Mouse (Mus musculus) cerebellum, postnatal 10 days (tissue): Measurements from ENCODE around the gene Cbwd1.

Experiments
- DNase-seq, 2 experiments: peaks; one replicate each; pipeline ENCODE4 v3.0.0; 2021; ENCODE audit warnings: mixed read lengths in 2 of 2

Cbwd1 gene

DNA sequence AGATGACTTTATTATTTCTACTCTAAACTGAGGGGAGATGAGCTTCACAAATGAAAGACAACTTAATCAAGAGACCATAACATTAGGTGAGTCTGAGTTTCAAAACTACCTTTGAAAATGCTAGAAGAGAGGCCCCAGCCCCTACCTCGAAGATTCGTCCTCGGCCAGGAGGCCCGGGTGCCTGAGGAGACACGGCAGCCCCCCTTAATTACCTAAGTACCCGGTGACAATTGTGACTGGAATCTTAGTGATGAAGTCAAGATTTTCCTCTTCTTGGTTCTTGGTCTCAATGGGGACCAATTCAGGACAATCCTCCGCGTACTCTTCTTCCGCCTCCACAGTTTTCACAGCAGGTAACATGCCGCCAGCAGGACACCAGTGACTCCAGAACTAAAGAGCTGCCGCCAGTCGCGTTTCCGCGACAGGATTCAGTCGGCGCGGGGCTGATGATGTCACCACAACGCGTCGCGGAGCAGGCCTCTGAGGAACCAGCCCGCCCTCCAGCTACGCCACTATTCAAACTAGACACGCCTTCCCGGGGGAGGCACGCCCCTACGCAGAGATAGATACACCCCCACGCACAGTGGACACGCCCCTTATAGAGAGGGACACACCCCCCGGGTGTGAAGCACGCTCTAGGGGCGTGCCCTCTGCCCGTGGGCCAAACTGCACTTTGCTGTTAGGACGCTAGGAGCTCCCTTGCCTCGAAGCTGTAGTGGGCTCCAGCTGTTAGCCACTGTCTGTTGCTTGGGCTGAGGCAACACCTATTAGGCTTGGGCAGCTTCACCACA is at the start of gene Cbwd1:
Gene Cbwd1, minus strand, starts transcription at position 439 of the 791 bp plus-strand sequence.
- DNase-seq = peak; percentile 99

DNA sequence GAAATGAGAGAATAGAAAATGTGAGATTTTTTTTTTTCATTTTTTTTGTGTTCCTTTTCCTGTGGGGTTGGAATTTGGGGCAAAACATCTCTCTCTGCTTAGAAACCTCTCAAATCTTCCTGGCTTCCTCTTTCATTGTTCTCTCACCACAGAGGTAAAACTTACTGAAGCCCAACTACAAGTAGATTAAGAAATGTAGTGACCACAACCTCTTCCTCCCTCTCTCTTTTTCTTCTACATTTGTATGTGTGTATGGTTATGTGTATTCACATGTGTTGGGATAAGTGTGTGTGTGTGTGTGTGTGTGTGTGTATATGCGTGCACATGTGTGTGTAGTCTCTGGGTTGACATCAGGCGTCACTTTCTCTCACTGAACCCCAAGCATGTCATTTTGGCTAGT is 47.1 kb upstream of the Cbwd1 start:
- DNase-seq = no peak

DNA sequence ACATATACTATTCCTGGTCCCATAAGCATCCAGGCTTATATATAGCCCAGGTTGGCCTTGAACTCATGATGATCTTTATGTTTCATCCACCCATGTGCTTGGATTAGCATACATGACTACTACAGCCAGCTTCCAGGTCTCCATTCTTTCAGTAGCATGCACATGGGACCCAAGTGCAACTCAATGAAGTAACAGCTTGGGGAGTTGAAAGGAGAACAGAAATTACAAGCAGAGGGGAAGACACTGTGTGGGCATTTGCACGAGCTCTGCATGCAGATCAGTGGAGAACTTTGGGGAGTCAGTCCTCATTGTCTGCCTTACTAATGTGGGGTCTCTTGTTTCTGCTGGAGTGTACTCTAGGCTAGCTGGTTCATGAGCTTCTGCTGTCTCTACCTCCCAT is 45.3 kb upstream of the Cbwd1 start:
- no peak for DNase-seq

DNA sequence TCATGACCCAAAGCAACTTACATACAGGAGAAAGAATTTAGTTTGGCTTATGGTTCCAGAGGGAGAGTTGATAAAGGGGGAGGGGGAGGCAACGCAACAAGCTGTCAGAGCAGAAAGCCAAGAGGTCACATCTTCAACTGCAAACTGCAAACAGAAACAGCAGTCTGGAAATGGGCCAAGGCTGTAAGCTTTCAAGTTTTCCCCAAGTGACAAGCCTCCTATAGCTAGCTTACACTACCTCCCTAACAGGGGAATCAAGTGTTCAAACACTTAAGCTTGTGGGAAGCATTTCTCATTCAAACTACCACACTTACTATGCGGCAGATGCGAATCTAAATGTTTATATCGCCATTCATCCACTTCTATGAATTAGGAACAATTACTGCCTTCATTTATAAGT is 42.4 kb upstream of the Cbwd1 start:
- DNase-seq = no peak

DNA sequence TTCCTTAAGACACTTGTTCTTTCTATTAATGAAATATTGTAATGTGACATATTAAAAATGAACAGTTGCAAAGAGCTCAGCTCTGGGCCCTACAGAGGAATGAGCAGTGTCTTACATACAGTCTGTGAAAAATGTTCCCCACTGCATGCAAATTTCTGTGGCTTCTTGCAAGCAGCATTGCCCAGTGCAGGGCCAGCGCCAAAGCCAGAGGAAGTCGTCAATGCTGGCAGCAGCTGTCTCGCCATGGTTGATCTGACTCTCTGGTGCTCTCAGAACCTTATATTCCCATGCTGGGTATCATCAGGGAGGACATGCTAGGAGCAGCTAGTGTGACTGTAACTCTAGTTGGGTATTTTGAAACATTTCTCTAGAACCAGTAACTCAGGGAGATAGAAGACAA is 41.4 kb upstream of the Cbwd1 start:
- DNase-seq = peak in 1 of 2 experiments; percentile 10

DNA sequence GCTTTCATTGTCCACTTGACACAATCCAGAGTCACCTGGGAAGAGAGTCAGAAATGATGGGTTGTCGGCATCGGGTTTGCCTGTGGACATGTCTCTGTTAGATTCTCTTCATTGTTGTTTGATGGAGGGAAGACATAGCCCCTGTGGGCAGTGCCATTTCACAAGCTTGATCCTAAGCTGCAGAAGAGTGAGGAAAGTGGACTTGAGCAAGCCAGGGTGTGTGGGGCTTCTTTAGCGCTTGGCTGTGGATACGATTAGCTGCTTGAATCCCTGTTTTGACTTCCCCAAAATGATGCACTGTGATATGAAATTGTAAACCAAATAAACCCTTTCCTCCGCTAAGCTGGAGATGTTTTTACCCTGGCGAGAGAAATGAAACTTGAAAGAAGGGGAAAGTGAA is 40.6 kb upstream of the Cbwd1 start:
- DNase-seq = no peak

DNA sequence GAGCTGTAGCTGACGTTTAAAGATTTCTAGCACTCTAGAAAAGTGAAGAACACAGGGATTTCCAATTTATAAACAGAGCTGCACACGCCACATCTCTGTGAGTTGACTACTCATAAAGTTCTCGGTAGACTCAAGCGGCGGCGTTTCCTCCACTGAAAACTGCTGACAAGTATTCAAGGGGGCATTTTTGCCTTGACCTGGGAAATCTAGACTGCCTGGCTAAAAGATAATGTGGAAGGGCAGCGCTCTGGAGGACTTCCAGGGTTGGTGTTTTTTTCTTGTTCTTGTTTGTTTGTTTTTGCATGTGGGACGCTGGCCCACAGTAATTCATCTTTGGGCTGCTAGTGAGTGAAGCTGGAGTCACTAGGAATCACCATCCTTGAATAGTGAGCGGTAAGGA is 38.7 kb upstream of the Cbwd1 start:
- no peak for DNase-seq

DNA sequence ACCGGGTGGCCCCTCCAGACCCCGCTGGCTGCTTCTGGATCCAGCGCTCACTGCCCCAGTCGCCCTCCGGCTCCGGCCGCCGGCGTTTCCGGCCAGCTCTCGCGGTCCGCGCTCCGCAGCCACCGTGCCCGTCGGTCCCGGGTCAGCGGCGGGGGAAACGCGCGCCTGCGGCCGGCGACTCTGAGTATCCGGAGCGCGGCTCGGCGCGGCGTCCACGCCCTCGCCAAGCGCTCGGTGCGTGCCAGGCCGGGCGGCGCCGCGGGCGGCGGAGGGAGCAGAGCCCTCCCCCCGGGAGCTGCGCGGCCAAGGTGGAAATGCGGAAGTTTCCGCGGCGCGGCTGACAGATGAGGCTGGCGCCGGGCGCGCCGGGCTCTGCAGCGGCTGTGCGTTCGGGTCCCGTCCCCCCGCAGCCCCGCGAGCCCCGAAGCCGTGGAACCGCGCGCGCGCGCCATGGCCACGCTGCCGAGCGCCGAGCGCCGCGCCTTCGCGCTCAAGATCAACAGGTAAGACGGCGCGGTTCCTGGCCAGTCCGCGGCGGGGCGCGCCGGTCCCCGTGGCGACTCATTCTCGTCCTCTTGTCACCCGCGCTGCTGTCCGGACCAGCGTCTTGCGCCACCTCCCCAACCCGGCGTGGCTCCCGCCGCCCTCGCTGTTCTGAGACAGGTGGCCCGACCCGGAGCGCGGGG is 37.9 kb upstream of the Cbwd1 start, which contains the start of gene Dock8:
Gene Dock8, plus strand, starts transcription at position 334 of the 686 bp plus-strand sequence.
- peak; percentile 50 to 59 for DNase-seq

DNA sequence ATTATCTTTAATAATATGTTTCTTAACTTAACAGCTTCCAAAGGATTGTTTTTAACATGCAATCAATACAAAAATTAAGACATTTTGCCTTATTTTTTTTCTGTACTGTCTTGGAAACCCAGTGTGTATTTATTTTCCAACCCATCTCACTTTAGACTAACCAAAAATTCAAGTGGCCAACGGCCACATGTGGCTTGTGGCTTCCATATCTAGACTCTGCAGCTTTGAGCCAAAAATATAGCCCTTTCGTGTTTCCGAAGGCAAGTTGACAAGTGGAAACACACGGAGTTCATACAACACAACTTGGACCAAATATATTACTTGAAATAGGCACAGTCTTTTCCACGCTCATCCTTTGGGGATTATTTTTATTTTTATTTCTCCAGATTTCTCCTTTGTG is 37.2 kb upstream of the Cbwd1 start:
- no peak for DNase-seq

DNA sequence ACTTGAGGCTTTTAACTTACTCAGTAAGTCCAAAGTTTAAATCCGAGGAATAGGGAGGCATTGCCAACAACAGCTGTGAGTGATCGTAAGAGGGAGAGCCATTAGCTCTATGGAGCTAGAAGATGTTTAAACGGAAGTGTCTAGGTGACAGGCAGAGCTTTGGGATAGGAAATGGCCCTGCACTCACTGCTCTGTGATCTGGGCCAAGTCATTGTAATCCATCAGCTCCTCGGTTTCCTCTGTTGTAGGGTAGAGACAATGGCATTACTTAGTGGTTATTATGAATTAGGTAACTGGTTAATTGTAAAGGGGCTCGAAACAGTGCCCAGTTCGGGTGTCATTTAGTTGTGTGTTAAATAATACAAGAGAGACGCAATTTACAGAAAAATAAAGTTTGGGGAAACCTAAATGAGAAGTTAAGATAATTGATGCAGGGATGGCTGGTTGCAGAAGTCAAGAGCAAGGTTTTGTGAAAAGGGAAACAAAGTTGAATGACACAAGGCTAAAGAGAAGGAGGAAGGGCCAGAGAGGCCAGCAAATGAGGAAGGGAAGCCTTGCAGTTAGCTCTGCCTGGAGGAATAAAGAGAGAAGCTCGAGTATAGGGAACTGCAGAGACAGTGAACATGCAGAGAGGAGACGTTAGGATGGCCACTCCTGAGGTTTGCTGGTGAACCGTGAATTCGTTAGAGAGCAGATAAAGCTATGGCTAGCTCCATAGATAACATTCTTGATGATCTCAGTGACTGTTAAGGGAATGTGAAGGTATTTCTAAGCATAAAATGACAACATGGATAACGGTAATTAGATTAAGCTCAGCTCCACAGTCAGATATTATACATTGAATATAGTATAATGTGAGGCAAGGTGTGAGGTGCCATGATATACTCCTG is 35.6 kb upstream of the Cbwd1 start:
- DNase-seq = no peak

DNA sequence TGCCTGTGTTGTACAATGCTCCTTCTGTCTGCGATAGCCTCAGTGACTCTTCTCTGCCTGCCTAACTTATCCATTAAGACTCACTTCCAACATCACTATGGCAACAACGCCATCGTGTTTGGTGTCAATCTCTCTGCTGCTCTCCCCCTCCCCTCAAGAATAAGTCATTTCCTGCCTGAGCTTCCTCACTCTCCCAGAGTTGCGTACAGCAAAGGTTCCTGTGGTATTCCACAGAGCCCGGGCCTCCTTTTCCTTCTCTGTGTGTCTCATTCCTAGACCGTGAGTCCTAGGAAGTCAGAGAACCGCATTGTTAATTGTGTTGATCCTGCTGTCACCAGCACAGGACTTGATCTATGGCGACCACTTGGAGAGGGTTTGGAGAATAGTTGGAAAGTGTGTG is 33.5 kb upstream of the Cbwd1 start:
- no peak for DNase-seq

DNA sequence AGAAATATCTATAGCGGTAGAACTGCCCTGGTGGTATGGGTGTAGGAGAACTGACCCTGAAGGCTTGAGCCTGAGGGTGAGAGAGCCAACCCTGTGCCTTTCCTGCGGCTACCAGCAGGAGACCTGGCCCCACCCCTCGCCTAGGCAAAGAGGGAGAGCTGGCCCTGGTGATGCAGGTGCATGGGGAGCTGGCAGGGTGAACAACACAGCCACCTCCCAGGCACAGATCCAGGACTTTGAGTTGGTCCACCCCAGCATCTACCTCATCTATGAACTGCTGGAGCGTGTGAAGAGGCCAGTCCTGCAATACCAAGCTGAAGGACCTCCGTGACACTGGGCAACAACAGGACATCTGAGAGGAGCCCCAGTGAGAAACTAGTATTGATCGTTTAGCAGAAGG is 32.1 kb upstream of the Cbwd1 start:
- DNase-seq = peak; percentile 18

DNA sequence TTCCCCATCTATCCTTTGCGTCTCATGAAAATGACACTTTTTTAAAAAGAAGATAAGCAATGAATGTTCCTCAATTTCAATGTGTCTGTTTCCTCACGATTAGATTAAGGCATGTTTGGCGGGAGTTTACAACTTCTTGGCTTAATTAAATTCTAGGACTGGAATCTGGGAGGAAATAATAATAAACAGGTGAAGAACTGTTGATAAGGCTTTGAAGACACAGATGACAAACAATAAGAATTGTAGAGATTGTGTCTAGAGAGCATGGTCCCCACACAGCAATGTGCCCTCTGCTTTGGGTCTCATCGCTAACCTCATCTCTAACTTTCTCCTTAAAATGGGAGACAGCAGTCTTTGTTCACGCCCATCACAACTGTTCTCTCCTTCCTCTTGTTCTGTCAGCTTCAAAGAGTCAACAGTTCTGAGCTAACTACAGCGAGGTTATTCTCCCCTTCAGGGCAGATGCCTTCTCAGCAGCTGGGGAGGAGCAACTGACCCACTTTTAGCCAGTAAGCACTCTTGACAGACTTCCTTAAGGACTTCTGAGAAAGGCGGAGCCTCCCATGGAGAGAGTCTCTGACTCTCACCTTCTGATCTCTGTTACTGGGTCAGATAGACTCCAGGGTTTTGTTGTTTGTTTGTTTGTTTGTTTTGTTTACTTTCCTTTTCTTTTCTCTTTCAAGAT is 28.9 kb upstream of the Cbwd1 start:
- DNase-seq = no peak

DNA sequence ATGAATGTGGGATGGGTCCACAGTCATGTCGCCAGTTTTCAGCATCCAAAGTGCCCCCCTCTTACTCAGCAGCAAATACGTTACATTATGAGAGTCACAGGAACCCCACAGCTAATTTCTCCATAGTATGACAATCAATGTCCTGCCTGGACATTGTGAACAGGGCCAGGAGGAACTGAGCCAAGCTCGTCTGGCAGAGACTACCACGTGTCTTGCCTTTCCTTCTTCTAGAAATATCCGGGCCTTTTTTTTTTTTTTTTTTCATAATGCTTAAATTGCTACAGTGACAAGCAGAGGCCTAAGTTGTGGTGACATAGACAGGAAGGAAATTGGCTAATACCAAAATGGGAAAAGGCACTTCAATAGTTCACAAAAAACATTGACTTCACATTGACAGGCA is 27.4 kb upstream of the Cbwd1 start:
- peak in 1 of 2 experiments; percentile 30 for DNase-seq

DNA sequence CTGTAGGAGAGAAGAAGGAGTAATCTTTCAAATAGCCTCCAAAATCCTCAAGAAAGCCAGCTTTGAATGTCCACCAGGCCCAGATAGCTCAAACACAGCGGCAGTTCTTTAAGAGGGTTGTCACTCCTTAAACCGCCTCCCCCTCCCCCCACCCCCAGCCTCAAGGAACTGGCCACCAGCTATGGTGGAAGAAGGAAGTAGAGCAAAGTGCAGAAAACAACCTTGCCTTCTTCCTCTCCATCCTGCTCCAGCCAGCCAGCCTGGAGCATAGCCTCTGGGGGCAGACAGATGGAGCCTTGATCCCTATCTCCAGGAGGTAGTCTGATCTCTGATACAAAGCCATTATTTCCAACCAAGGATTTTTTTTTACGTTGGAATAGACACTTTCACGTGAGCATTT is 25.9 kb upstream of the Cbwd1 start:
- DNase-seq = no peak

DNA sequence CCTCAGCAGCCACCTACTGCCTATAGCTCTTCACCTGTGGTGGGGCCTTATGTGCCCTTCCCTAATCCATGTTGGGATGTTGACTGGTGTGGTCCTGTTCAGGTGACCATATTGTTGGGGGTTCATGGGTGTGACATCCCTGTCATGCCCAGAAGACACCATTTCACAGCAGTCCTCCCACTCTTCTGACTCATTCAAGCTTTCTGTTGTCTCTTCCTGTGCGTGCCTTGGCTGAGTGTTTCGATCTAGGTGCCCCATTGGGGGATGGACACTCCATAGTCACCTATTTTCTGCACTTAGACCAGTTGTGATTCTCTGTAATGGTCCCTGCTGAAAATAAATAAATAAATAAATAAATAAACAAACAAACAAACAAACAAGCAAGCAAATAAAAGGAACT is 23.6 kb upstream of the Cbwd1 start:
- no peak for DNase-seq

DNA sequence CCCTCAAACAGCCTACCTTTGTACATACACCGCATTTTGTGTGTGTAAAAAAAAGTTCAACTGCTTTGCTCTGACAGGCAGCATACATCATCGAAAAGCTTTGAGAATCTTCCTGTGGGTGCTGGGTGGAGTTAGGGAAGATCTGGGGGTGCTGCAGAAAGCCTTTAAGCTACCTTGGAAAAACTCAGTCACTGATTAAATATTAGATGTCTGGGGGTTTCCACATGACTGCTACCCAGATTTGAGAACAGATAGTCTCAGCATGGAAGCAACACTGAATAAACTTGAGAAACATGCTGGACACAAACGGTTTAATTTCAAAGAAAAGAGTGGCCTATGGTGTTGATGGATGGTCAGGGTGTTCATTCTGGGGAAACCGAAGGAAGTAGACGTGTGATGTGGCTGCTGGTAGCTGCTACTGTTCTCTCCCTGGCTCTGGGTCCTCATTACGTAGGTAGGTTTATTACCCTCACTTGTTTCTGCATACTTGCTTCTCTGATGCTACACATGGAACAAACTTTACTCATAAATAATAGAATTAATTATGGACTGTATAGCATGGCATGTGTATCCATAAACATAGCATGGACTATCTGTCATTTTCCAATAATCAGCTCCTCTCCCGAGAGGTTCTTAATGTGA is 22.6 kb upstream of the Cbwd1 start:
- no peak for DNase-seq

DNA sequence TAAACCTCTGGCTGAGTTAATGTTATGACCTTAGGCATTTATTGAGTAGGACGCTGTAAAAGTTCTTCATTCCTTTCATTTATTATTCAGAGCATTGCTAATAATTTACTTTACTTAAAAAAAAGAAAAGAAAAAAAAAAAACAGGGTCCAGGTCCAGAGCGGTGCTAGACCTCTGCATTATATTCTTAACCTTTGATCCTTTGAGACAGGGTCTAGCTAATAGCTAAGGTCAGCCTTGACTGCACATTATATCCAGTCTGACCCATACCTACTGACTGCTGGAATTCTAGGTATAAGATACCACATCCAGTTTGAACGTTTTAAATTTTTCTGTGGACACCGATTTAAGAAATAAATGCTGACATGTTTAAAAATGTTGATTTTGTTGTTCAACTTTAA is 21.6 kb upstream of the Cbwd1 start:
- no peak for DNase-seq

DNA sequence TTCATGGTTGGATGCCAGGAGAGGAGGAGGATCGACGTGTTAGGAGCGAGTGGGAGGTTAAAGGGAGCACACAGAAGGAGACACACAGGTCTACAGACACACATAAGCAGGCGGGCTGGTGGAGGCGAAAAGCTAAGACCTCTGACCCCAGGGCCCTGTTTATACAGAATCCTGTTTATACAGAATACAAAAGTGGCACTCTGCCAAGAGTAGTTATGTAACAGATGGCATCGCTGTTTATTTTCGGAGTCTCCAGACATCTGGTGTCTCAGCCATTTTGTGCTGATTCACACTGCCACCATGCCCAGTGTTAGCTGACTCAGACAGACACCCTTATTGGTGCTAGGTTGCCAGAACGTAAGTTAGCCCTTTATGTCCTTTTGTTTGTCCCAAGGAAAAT is 19.9 kb upstream of the Cbwd1 start:
- peak; percentile 75 to 87 for DNase-seq

DNA sequence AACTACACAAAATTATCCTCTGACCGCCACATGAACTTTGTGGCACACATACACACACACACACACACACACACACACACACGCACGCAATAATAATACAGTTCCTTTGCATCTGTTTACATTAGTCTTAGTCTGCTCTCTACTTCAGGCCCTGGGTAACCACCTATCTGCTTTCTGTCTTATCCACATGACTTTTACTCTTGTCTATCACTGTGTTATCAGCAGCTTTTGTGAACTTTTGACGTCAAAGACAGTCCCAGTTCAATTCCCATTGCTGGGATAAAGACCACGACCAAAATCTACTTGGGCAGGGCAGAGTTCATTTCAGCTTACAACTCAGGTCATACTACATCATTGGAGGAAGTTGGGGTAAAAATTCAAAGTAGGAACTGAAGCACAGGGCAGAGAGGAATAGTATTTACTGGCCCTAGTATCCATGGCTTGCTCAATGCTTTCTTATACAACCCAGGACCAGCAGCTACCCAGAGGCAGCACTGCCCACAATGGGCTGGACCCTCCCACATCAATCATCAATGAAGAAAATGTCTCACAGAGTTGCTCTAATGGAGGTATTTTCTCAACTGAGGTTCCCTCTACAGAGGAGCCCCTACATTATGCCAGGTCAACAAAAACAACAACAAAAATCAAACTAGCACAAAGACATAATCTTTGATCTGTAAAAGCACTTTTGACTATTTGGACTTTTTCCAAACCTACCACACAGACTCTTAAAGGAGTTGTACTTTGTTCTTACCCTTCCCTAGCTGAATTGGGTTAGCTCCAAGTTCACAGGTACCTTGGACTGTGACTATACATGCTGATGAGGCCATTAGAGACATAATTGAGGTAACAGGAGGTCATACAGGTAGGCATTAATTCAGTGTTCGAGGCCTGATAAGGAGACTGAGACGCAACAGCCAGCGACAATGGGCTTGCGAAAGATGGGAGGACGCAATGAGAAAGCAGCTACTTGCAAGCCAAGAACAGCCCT is 17.7 kb upstream of the Cbwd1 start:
- no peak for DNase-seq

DNA sequence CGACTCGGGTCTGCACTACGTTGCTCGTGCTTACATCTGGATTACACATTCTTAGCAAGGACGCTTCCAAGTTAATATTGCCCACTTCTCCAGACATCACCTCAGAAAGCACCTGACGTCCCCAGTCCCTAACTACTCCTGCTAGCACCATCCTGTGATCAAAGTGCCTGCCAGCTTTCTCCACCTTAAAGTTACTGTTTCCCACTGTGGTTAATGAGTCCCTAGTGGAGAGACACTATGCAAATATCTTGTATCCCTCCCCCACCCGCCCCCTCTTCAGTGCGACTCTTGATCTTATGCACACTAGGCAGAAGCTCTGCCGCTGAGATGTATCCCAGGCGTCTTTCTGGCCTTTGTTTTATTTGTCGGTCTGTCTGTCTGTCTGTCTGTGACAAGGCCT is 16.6 kb upstream of the Cbwd1 start:
- no peak for DNase-seq
